Mouse (Mus musculus) G1E (cell line): ENCODE results near the gene Kif11.

Experiments
- CTCF ChIP-seq: IDR thresholded peaks from 2 replicates; pipeline ENCODE4 v1.5.1; 2012; ENCODE audit warnings: low read depth, low read length, inconsistent platforms, mixed read lengths
- GATA1 ChIP-seq: IDR thresholded peaks from 2 replicates; pipeline ENCODE4 v1.6.1; 2012; ENCODE audit warnings: borderline replicate concordance, low read length, inconsistent platforms, mixed read lengths
- POLR2AphosphoS5 ChIP-seq: IDR thresholded peaks from 2 replicates; pipeline ENCODE4 v1.6.1; 2012; ENCODE audit warnings: low read depth, low read length, inconsistent platforms; ENCODE audit not compliant: insufficient replicate concordance
- TAL1 ChIP-seq: conservative IDR thresholded peaks from 2 replicates; pipeline ENCODE4 v1.6.1; 2012; ENCODE audit warnings: low read depth, low read length, inconsistent platforms, mixed read lengths

- TF ChIP-seq CTCF, result no peak
- TF ChIP-seq POLR2AphosphoS5, result no peak
- no peak for TF ChIP-seq TAL1
- TF ChIP-seq GATA1, result no peak
These were observed 9.9 kb downstream of the Kif11 start for GRCm38 (mm10) chr19:37386126-37386525.
